Comparison of ENCODE assay signal across 32 mouse cellular contexts in the genomic region with DNA sequence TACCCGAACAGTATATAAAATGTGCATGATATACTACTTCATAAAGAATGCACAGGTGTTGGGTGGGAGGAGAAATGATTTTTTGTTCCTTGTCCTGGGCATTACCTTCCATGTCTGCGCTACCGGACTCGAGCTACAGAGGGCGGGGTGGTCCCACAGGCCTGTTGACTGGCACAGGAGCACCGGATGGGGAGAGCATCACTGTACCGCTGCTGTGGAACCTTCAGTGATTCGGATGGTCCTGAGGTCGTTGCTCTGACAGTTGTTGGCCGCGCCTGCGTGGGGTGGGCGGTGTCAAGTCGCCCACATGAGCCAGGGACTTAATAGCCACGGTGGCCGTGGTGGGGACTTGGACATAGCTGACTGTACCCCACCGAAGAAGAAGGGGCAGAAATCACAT. TPM values are rescaled to one million over a fixed set of nuclear protein-coding genes. Genes with fewer than 3 reads are reported as not detected.
DNase-seq lines count a peak whose midpoint lies in the region; ATAC-seq and TF ChIP-seq lines count a peak whose summit lies in the region.
"Had no signal": no experiment of that assay in that cellular context is flagged by ENCODE, and none has a peak within 500 bp of the region (broad histone marks: within the 10 kb centered on the region; RNA-seq: fewer than 3 reads in every experiment).

No protein-coding gene starts in this region.

- H3K27me3 ChIP-seq in forebrain, postnatal 0 days (ENCODE audit: insufficient read depth, low read length), result no peaks in the 10 kb centered on the region
- H3K27me3 ChIP-seq in forebrain, embryonic 12.5 days, result no peaks in the 10 kb centered on the region
- no peaks in the 10 kb centered on the region; the same call in 1 of the 2 replicates for H3K27me3 ChIP-seq in lung, postnatal 0 days (replicated peaks; ENCODE audit: insufficient read depth, low read length)
- peaks cover 2% of the 10 kb centered on the region; the same call in 1 of the 2 replicates for H3K27me3 ChIP-seq in E14TG2a.4 (ENCODE audit: insufficient read depth, low read length)
- H3K27me3 ChIP-seq: kidney, embryonic 15.5 days; limb, embryonic 13.5 days; liver, embryonic 15.5 days had no signal

- no peak overlapping the region for H3K9ac ChIP-seq in forebrain, postnatal 0 days
- H3K9ac ChIP-seq in forebrain, embryonic 12.5 days, result no peak overlapping the region
- H3K9ac ChIP-seq in lung, postnatal 0 days (replicated peaks; ENCODE audit: low read depth), result no peak overlapping the region
- H3K9ac ChIP-seq: kidney, embryonic 15.5 days; limb, embryonic 13.5 days; liver, embryonic 15.5 days; midbrain, embryonic 12.5 days had no signal

- H3K4me3 ChIP-seq in forebrain, postnatal 0 days (ENCODE audit: low read depth, low read length), result no peak overlapping the region
- H3K4me3 ChIP-seq in forebrain, embryonic 12.5 days (replicated peaks), result no peak overlapping the region
- no peak overlapping the region for H3K4me3 ChIP-seq in lung, postnatal 0 days (ENCODE audit: low read depth, low read length)
- H3K4me3 ChIP-seq in E14TG2a.4 (replicated peaks; ENCODE audit: low read length), result peak overlapping the region; percentile 64
- H3K4me3 ChIP-seq: forebrain, embryonic 10.5 days; gastrocnemius, adult 2 months; hindbrain, embryonic 10.5 days; kidney, embryonic 15.5 days; limb, embryonic 13.5 days; liver, embryonic 15.5 days; midbrain, embryonic 12.5 days had no signal

- no peaks in the 10 kb centered on the region for H3K36me3 ChIP-seq in forebrain, postnatal 0 days (ENCODE audit: insufficient read depth)
- H3K36me3 ChIP-seq in forebrain, embryonic 12.5 days (replicated peaks), result no peaks in the 10 kb centered on the region
- H3K36me3 ChIP-seq in lung, postnatal 0 days (ENCODE audit: insufficient read depth, low read length), result no peaks in the 10 kb centered on the region
- H3K36me3 ChIP-seq in E14TG2a.4 (ENCODE audit: insufficient read depth, low read length), result no peaks in the 10 kb centered on the region
- H3K36me3 ChIP-seq: forebrain, embryonic 10.5 days; hindbrain, embryonic 10.5 days; kidney, embryonic 15.5 days; limb, embryonic 13.5 days; liver, embryonic 15.5 days; midbrain, embryonic 12.5 days had no signal

- no peaks in the 10 kb centered on the region for H3K9me3 ChIP-seq in forebrain, postnatal 0 days (ENCODE audit: low read length)
- H3K9me3 ChIP-seq in forebrain, embryonic 12.5 days, result no peaks in the 10 kb centered on the region
- no peaks in the 10 kb centered on the region for H3K9me3 ChIP-seq in lung, postnatal 0 days (ENCODE audit: low read length)
- no peaks in the 10 kb centered on the region for H3K9me3 ChIP-seq in E14TG2a.4 (ENCODE audit: low read length)
- H3K9me3 ChIP-seq: forebrain, embryonic 10.5 days; hindbrain, embryonic 10.5 days; kidney, embryonic 15.5 days; limb, embryonic 13.5 days; liver, embryonic 15.5 days; midbrain, embryonic 12.5 days had no signal

- no peak for ATAC-seq in forebrain, postnatal 0 days
- ATAC-seq in forebrain, embryonic 12.5 days (ENCODE audit: low FRiP score), result no peak
- ATAC-seq in lung, postnatal 0 days, result no peak
- no peak for ATAC-seq in inflammation-experienced regulatory T-cells, adult 6 months
- ATAC-seq: CD4-positive, CD25-positive, alpha-beta regulatory T cell, adult 4 months had no signal

- no peak overlapping the region for H3K4me2 ChIP-seq in forebrain, postnatal 0 days (ENCODE audit: low read depth)
- no peak overlapping the region for H3K4me2 ChIP-seq in forebrain, embryonic 12.5 days
- H3K4me2 ChIP-seq in lung, postnatal 0 days (replicated peaks; ENCODE audit: low read depth, low read length), result no peak overlapping the region
- H3K4me2 ChIP-seq: heart, embryonic 11.5 days; kidney, embryonic 15.5 days; limb, embryonic 13.5 days; liver, embryonic 15.5 days; midbrain, embryonic 12.5 days had no signal

- TF ChIP-seq EP300 in lung, postnatal 0 days (IDR thresholded peaks at IDR 0.05), result no peak

- H3K4me1 ChIP-seq in forebrain, postnatal 0 days (ENCODE audit: insufficient read depth), result no peaks in the 10 kb centered on the region
- no peaks in the 10 kb centered on the region for H3K4me1 ChIP-seq in forebrain, embryonic 12.5 days
- no peaks in the 10 kb centered on the region for H3K4me1 ChIP-seq in lung, postnatal 0 days (ENCODE audit: insufficient read depth, low read depth, low read length)
- H3K4me1 ChIP-seq in E14TG2a.4 (replicated peaks; ENCODE audit: low read depth, low read length), result peaks cover 7% of the 10 kb centered on the region; the same call in 1 of the 2 replicates
- H3K4me1 ChIP-seq: forebrain, embryonic 10.5 days; hindbrain, embryonic 10.5 days; kidney, embryonic 15.5 days; limb, embryonic 13.5 days; liver, embryonic 15.5 days; midbrain, embryonic 12.5 days had no signal

- peak; percentile 13; the same call in 1 of the 2 replicates for TF ChIP-seq CTCF in forebrain, postnatal 0 days (IDR thresholded peaks at IDR 0.05; ENCODE audit: low read depth)
- peak; percentile 26 for TF ChIP-seq CTCF in lung, postnatal 0 days (IDR thresholded peaks at IDR 0.05)
- TF ChIP-seq CTCF in E14TG2a.4 (conservative IDR thresholded peaks at IDR 0.05; ENCODE audit: low read length), result 0 out of 2 replicates have a peak, but pooled peaks have one; percentile 19

- DNase-seq in forebrain, postnatal 0 days, result no peak
- DNase-seq in lung, postnatal 0 days (ENCODE audit: low spot score), result no peak
- DNase-seq in lung, postnatal 25 days (ENCODE audit: low spot score), result no peak
- DNase-seq in ZHBTc4 (ENCODE audit: low read depth, low spot score), result peak; percentile 26
- DNase-seq in ovary, postnatal 14 days (ENCODE audit: low spot score), result no peak
- DNase-seq: adrenal gland, postnatal 10 days; cerebellum, adult 2 months; cerebellum, postnatal 25 days; gastrocnemius, adult 2 months; kidney, adult 11 months; kidney, postnatal 4 days; lung, postnatal 14 days; retina, postnatal 1 day; right cerebral cortex, postnatal 25 days; spleen, adult 18-20 months had no signal

- WGBS in forebrain, postnatal 0 days, result 68% methylated on average over 17 of the region's 17 CpGs
- 77% methylated on average over 17 of the region's 17 CpGs for WGBS in forebrain, embryonic 12.5 days
- 55% methylated on average over 17 of the region's 17 CpGs for WGBS in lung, postnatal 0 days

- no peak overlapping the region for H3K27ac ChIP-seq in forebrain, postnatal 0 days (ENCODE audit: low read depth, low read length)
- H3K27ac ChIP-seq in forebrain, embryonic 12.5 days, result no peak overlapping the region
- no peak overlapping the region for H3K27ac ChIP-seq in lung, postnatal 0 days (ENCODE audit: low read length)
- H3K27ac ChIP-seq: forebrain, embryonic 10.5 days; gastrocnemius, adult 2 months; hindbrain, embryonic 10.5 days; kidney, embryonic 15.5 days; limb, embryonic 13.5 days; liver, embryonic 15.5 days; midbrain, embryonic 12.5 days had no signal

RNA-seq across cellular contexts. Expression of a gene that starts 29.2 kb away (rescaled TPM):
- not detected in 2 replicates for total RNA-seq in forebrain, postnatal 0 days (2014; rRNA removed)
- polyA plus RNA-seq in forebrain, postnatal 0 days (2015; fragmentation: Nextera tagmentation; extraction: Ambion mirVana), result 0.28 TPM in 1 of 2 replicates, not detected in the other
- polyA plus RNA-seq in forebrain, embryonic 12.5 days (2016; fragmentation: Nextera tagmentation; extraction: Ambion mirVana), result not detected in 2 replicates
- polyA plus RNA-seq in lung, postnatal 0 days (2015; fragmentation: Nextera tagmentation; extraction: Ambion mirVana), result not detected in 2 replicates
- polyA plus RNA-seq in inflammation-experienced regulatory T-cells, adult 6 months (2017; shearing (Covaris generic)), result not detected
- total RNA-seq: gastrocnemius, adult 2 months; granulocyte monocyte progenitor cell, adult 5-6 weeks; left cerebral cortex, postnatal 14 days; megakaryocyte, adult 5-6 weeks; MEL had no signal
- polyA plus RNA-seq: CD4-positive, CD25-positive, alpha-beta regulatory T cell, adult 4 months; cerebellum, adult 2 months; embryonic facial prominence, embryonic 11.5 days; forebrain, embryonic 10.5 days; hindbrain, embryonic 10.5 days; limb, embryonic 13.5 days; midbrain, embryonic 12.5 days; neural tube, embryonic 11.5 days had no signal

RNA-seq across cellular contexts. Expression of a gene that starts 50.9 kb away (rescaled TPM):
- not detected in 2 replicates for total RNA-seq in forebrain, postnatal 0 days (2014; rRNA removed)
- not detected in 2 replicates for polyA plus RNA-seq in forebrain, postnatal 0 days (2015; fragmentation: Nextera tagmentation; extraction: Ambion mirVana)
- not detected in 2 replicates for polyA plus RNA-seq in forebrain, embryonic 12.5 days (2016; fragmentation: Nextera tagmentation; extraction: Ambion mirVana)
- polyA plus RNA-seq in lung, postnatal 0 days (2015; fragmentation: Nextera tagmentation; extraction: Ambion mirVana), result not detected in 2 replicates
- polyA plus RNA-seq in inflammation-experienced regulatory T-cells, adult 6 months (2017; shearing (Covaris generic)), result not detected
- total RNA-seq: gastrocnemius, adult 2 months; granulocyte monocyte progenitor cell, adult 5-6 weeks; left cerebral cortex, postnatal 14 days; megakaryocyte, adult 5-6 weeks; MEL had no signal
- polyA plus RNA-seq: CD4-positive, CD25-positive, alpha-beta regulatory T cell, adult 4 months; cerebellum, adult 2 months; embryonic facial prominence, embryonic 11.5 days; forebrain, embryonic 10.5 days; heart, embryonic 11.5 days; hindbrain, embryonic 10.5 days; kidney, embryonic 15.5 days; limb, embryonic 13.5 days; midbrain, embryonic 12.5 days; neural tube, embryonic 11.5 days had no signal

RNA-seq across cellular contexts. Expression of a gene that starts 54.3 kb away (rescaled TPM):
- total RNA-seq in forebrain, postnatal 0 days (2014; rRNA removed), result 11.2 and 13.9 TPM in 2 replicates
- polyA plus RNA-seq in forebrain, postnatal 0 days (2015; fragmentation: Nextera tagmentation; extraction: Ambion mirVana), result 64.7 and 72.3 TPM in 2 replicates
- 27.7 and 28.8 TPM in 2 replicates for polyA plus RNA-seq in forebrain, embryonic 12.5 days (2016; fragmentation: Nextera tagmentation; extraction: Ambion mirVana)
- 30.7 TPM in 2 replicates for polyA plus RNA-seq in lung, postnatal 0 days (2015; fragmentation: Nextera tagmentation; extraction: Ambion mirVana)
- polyA plus RNA-seq in inflammation-experienced regulatory T-cells, adult 6 months (2017; shearing (Covaris generic)), result 10 to 100 TPM; 30.8 to 48.3 (median 33.1) TPM
